Mouse (Mus musculus) cerebellum, adult 2 months (tissue): Measurements from ENCODE around the gene Ikbkg.

Experiments
- CTCF ChIP-seq: fragments of 200-500 bp; IDR thresholded peaks from 2 replicates; pipeline ENCODE4 v1.5.1; 2011; ENCODE audit warnings: low read depth, mild to moderate bottlenecking, control low read depth, low read length, moderate library complexity, borderline replicate concordance; ENCODE audit not compliant: insufficient read depth
- POLR2A ChIP-seq: fragments of 200-500 bp; IDR thresholded peaks from 2 replicates; pipeline ENCODE4 v1.6.1; 2011; ENCODE audit warnings: low read length, control low read depth, borderline replicate concordance; ENCODE audit not compliant: insufficient read depth

DNA sequence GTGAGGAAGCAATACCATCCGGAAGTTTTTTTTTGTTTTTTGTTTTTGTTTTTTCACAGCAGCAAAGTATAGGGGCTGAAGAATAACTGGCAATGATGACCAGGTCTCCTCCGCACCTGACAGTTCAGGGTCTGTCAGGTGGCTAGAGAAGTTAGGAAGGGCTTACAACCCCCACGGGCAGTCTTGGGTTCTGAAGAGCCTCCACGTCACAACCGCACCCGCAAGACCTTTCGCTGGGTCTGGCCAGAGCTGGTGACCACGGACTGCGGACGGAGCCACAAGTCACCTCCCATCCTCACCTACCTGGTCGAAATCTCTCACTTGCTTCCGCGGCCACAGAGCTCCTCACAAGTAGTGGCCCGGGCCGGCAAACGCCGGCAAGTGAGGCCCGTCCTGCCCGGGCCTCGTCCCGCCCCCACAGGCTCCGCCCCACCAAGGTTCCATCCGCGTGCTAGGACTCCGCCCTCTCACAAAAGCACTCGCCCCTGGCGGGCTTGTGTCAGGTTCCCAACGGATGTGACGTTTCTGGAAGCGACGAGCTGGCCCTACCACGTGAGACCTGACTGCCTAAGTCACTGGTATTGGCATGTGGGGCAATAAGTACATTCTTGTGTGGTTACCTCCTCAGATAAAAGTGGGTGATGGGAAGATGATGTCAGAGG lies 20.1 kb upstream of the Ikbkg start, which contains the start of the genes Ubl4a and Slc10a3:
- TF ChIP-seq CTCF (no peak), POLR2A (peak; percentile 31; the same call in 1 of the 2 replicates)
